In the genomic region with DNA sequence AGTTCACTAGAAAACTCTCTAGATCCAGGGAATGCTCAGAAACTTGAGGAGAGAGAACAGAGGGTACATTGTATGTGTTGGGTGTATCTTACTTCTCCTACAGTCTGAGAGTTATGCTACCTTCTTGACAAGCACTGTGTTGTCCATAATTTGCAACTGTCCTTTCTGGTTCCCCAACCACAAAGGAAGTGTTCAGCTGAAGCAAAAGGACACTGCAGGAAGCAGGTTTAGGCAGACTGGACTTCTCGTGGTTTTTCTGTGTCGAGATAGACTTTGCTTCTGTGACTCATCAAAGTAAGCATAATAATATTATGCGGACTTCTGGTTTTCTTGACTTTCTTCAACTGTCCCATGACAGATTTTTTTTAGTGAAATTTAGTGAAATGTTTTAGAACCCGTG, we compare ENCODE assay signal across 17 mouse cellular contexts.
"Had no signal": no experiment of that assay in that cellular context is flagged by ENCODE, and none has a peak within 500 bp of the region (broad histone marks: within the 10 kb centered on the region; RNA-seq: fewer than 3 reads in every experiment).

No protein-coding gene starts in this region.

- H3K4me1 ChIP-seq: neural tube, embryonic 12.5 days; neural tube, embryonic 13.5 days; neural tube, embryonic 15.5 days; stomach, embryonic 15.5 days had no signal

- H3K4me3 ChIP-seq: neural tube, embryonic 12.5 days; neural tube, embryonic 13.5 days; neural tube, embryonic 15.5 days; stomach, embryonic 15.5 days had no signal

- DNase-seq: retina, postnatal 1 day; right cerebral cortex, adult 18-20 months; right cerebral cortex, postnatal 14 days; right cerebral cortex, postnatal 25 days; right cerebral cortex, postnatal 4 days; spleen, adult 18-20 months; thymus, adult 18-20 months; thymus, adult 2 months; thymus, postnatal 14 days; thymus, postnatal 25 days; thymus, postnatal 36 days; thymus, postnatal 4 days had no signal

- H3K27ac ChIP-seq: neural tube, embryonic 12.5 days; neural tube, embryonic 13.5 days; neural tube, embryonic 15.5 days; stomach, embryonic 15.5 days; stomach, postnatal 0 days had no signal
